Mouse (Mus musculus) urinary bladder, adult 18-20 months (tissue): ENCODE measurements around the gene Trappc3.

Source experiments
- DNase-seq, 2 experiments: peaks; one replicate each; pipeline ENCODE4 v3.0.0; 2022; ENCODE audit warnings: low spot score in 2 of 2, mixed read lengths in 2 of 2

Trappc3 gene

GRCm38 (mm10) chr4:126278961-126279360 lies 16.8 kb downstream of the Trappc3 start:
- DNase-seq: no peak

- no peak for DNase-seq
Observed at GRCm38 (mm10) chr4:126281706-126282105, 19.6 kb downstream of the Trappc3 start.

- no peak for DNase-seq
Observed at GRCm38 (mm10) chr4:126283582-126283981, 21.5 kb downstream of the Trappc3 start.

- no peak for DNase-seq
Observed at GRCm38 (mm10) chr4:126286492-126286891, 24.4 kb downstream of the Trappc3 start, which contains the start of gene Col8a2. Gene Col8a2 (plus strand): TSS chr4:126286793.

- DNase-seq: no peak
Observed at GRCm38 (mm10) chr4:126287302-126287995, 25.3 kb downstream of the Trappc3 start.

- DNase-seq: no peak
Observed at GRCm38 (mm10) chr4:126288085-126288666, 26.1 kb downstream of the Trappc3 start.

- no peak for DNase-seq
Observed at GRCm38 (mm10) chr4:126290314-126290713, 28.2 kb downstream of the Trappc3 start.

GRCm38 (mm10) chr4:126291196-126291595 lies 29.1 kb downstream of the Trappc3 start:
- DNase-seq: no peak

- DNase-seq: no peak
Observed at GRCm38 (mm10) chr4:126295152-126295551, 33.0 kb downstream of the Trappc3 start.

GRCm38 (mm10) chr4:126295937-126296336 lies 33.8 kb downstream of the Trappc3 start:
- DNase-seq: no peak

GRCm38 (mm10) chr4:126296617-126297101 lies 34.5 kb downstream of the Trappc3 start:
- DNase-seq: peak; percentile 52 to 61

GRCm38 (mm10) chr4:126300916-126301583 lies 38.9 kb downstream of the Trappc3 start:
- DNase-seq: no peak

- no peak for DNase-seq
Observed at GRCm38 (mm10) chr4:126301584-126302309, 39.6 kb downstream of the Trappc3 start.

- no peak for DNase-seq
Observed at GRCm38 (mm10) chr4:126303877-126304276, 41.8 kb downstream of the Trappc3 start.

GRCm38 (mm10) chr4:126305428-126305827 lies 43.3 kb downstream of the Trappc3 start:
- no peak for DNase-seq

- DNase-seq: no peak
Observed at GRCm38 (mm10) chr4:126306058-126306457, 43.9 kb downstream of the Trappc3 start.

GRCm38 (mm10) chr4:126306827-126307226 lies 44.7 kb downstream of the Trappc3 start:
- DNase-seq: no peak

GRCm38 (mm10) chr4:126309211-126309921 lies 47.2 kb downstream of the Trappc3 start:
- DNase-seq: no peak

GRCm38 (mm10) chr4:126309922-126310309 lies 47.8 kb downstream of the Trappc3 start:
- peak; percentile 71 to 86 for DNase-seq

GRCm38 (mm10) chr4:126310344-126310743 lies 48.2 kb downstream of the Trappc3 start:
- DNase-seq: no peak

GRCm38 (mm10) chr4:126311566-126312200 lies 49.6 kb downstream of the Trappc3 start:
- DNase-seq: no peak
